Mouse (Mus musculus): ENCODE results near the gene Nox3. TPM values are rescaled to one million over a fixed set of nuclear protein-coding genes. Genes with fewer than 3 reads are reported as not detected.
A peak's percentile ranks its signal among the peaks of the same experiment; 100 is the strongest.

Nox3 gene
- polyA plus RNA-seq, 1 experiment from 2014 or later: not detected

DNA sequence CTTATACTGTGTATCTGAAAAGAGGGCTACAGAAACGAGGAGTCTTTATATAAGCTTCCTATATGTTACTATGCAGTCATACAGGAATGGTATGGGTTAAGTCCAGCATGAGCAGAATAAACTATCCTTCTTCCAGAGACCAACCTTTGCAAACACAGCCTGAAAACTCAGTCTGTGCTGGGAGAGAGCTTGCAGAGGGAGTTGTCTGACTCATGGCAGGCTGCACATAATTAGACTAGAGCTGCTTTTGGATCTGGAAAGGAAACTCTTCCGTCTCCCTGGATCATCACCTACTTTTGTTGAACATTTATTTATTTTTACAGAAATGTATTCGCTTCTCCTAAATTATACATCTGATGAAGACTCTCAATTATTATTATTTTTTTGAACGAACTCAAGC lies 26.8 kb downstream of the Nox3 start:
- ATAC-seq: no peak
- H3K4me3 ChIP-seq (ENCODE audit: low read depth, low read length): no peak overlapping the region

GRCm38 (mm10) chr17:3667287-3667686 lies 28.8 kb downstream of the Nox3 start:
- ATAC-seq (peak; percentile 61; the same call in 1 of the 2 replicates), DNase-seq (ENCODE audit: low spot score) (peak; percentile 16)
- Histone ChIP-seq H3K27ac (ENCODE audit: low read depth, low read length) (no peak overlapping the region), H3K27me3 (replicated peaks; ENCODE audit: control insufficient read depth, insufficient read depth, low read length) (no peaks in the 10 kb centered on the region), H3K4me3 (ENCODE audit: low read depth, low read length) (no peak overlapping the region), H3K4me2 (ENCODE audit: low read length) (no peak overlapping the region), H3K9me3 (replicated peaks; ENCODE audit: control insufficient read depth, low read length) (no peaks in the 10 kb centered on the region), H3K9ac (ENCODE audit: low read length) (no peak overlapping the region), H3K36me3 (ENCODE audit: control insufficient read depth, insufficient read depth, low read length) (no peaks in the 10 kb centered on the region), H3K4me1 (ENCODE audit: control insufficient read depth, insufficient read depth, low read length) (no peaks in the 10 kb centered on the region)
- 46% methylated on average over 4 of the region's 4 CpGs for WGBS

More for the DNA sequence above, 26.8 kb downstream of the Nox3 start:
- 86% methylated on average over 4 of the region's 4 CpGs for WGBS
- H3K27ac ChIP-seq (ENCODE audit: low read depth, low read length): no peak overlapping the region
- DNase-seq (ENCODE audit: low spot score): no peak
- no peaks in the 10 kb centered on the region for H3K36me3 ChIP-seq (ENCODE audit: control insufficient read depth, insufficient read depth, low read length)
- no peaks in the 10 kb centered on the region for H3K27me3 ChIP-seq (replicated peaks; ENCODE audit: control insufficient read depth, insufficient read depth, low read length)
- H3K4me1 ChIP-seq (ENCODE audit: control insufficient read depth, insufficient read depth, low read length): no peaks in the 10 kb centered on the region
- no peak overlapping the region for H3K9ac ChIP-seq (ENCODE audit: low read length)
- H3K4me2 ChIP-seq (ENCODE audit: low read length): no peak overlapping the region
- H3K9me3 ChIP-seq (replicated peaks; ENCODE audit: control insufficient read depth, low read length): no peaks in the 10 kb centered on the region

- no peak overlapping the region for H3K27ac ChIP-seq (ENCODE audit: low read depth, low read length)
- H3K27me3 ChIP-seq (replicated peaks; ENCODE audit: control insufficient read depth, insufficient read depth, low read length): no peaks in the 10 kb centered on the region
- H3K9me3 ChIP-seq (replicated peaks; ENCODE audit: control insufficient read depth, low read length): no peaks in the 10 kb centered on the region
- no peak overlapping the region for H3K9ac ChIP-seq (ENCODE audit: low read length)
- DNase-seq (ENCODE audit: low spot score) (no peak), ATAC-seq (no peak)
- no peaks in the 10 kb centered on the region for H3K4me1 ChIP-seq (ENCODE audit: control insufficient read depth, insufficient read depth, low read length)
- 80% methylated on average over 4 of the region's 4 CpGs for WGBS
- H3K36me3 ChIP-seq (ENCODE audit: control insufficient read depth, insufficient read depth, low read length): no peaks in the 10 kb centered on the region
- no peak overlapping the region for H3K4me3 ChIP-seq (ENCODE audit: low read depth, low read length)
- H3K4me2 ChIP-seq (ENCODE audit: low read length): no peak overlapping the region
These were observed 30.7 kb downstream of the Nox3 start for GRCm38 (mm10) chr17:3665321-3665720.

DNA sequence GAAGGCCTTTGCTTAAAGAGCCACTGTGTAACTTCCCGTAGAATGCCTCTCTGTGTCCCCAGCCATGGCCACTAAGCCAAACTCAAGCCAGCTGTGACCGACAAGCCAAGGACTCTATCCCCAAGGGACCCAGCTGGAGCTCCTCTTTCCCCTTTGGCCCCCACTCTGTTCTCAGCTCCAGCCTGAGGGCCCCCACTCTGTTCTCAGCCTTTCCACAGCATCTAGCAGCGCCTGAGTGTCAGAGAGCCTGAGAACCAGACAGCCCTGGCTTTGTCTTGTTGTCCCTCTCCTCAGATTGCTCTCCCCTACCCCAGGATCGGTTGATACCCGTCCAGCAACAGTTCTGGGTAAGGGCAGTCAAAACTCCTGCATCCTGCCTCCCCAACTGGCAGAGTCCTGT lies 36.6 kb downstream of the Nox3 start:
- H3K4me3 ChIP-seq (ENCODE audit: low read depth, low read length): no peak overlapping the region
- ATAC-seq: no peak
- no peak overlapping the region for H3K4me2 ChIP-seq (ENCODE audit: low read length)
- no peaks in the 10 kb centered on the region for H3K4me1 ChIP-seq (ENCODE audit: control insufficient read depth, insufficient read depth, low read length)
- no peak overlapping the region for H3K27ac ChIP-seq (ENCODE audit: low read depth, low read length)
- no peak overlapping the region for H3K9ac ChIP-seq (ENCODE audit: low read length)
- H3K36me3 ChIP-seq (ENCODE audit: control insufficient read depth, insufficient read depth, low read length): no peaks in the 10 kb centered on the region
- no peaks in the 10 kb centered on the region for H3K27me3 ChIP-seq (replicated peaks; ENCODE audit: control insufficient read depth, insufficient read depth, low read length)
- H3K9me3 ChIP-seq (replicated peaks; ENCODE audit: control insufficient read depth, low read length): no peaks in the 10 kb centered on the region
- WGBS: 88% methylated on average over 5 of the region's 5 CpGs
- no peak for DNase-seq (ENCODE audit: low spot score)

DNA sequence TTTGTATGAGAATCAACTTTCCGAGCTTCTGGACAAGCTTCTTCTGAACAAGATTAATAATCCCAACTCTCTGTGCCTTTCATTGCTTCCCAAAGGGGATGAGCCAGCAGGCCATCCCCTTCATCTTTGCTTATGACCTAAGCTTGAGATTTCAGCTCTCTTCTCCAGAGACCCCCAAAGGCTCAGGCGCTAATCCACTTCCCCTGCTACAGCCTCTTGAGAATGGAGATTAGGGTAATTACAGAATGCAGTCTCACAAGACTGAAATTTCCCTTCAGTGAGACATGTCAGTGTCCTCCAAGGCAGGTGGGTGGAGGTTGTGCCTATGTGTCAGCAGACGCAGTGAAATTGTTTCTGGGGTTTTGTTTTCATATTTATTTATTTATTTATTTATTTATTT lies 45.7 kb downstream of the Nox3 start:
- Histone ChIP-seq H3K9me3 (replicated peaks; ENCODE audit: control insufficient read depth, low read length) (no peaks in the 10 kb centered on the region), H3K27ac (ENCODE audit: low read depth, low read length) (no peak overlapping the region), H3K36me3 (ENCODE audit: control insufficient read depth, insufficient read depth, low read length) (no peaks in the 10 kb centered on the region), H3K27me3 (replicated peaks; ENCODE audit: control insufficient read depth, insufficient read depth, low read length) (no peaks in the 10 kb centered on the region), H3K4me3 (ENCODE audit: low read depth, low read length) (no peak overlapping the region), H3K4me1 (ENCODE audit: control insufficient read depth, insufficient read depth, low read length) (no peaks in the 10 kb centered on the region), H3K4me2 (ENCODE audit: low read length) (no peak overlapping the region), H3K9ac (ENCODE audit: low read length) (no peak overlapping the region)
- peak; percentile 17 for DNase-seq (ENCODE audit: low spot score)
- no peak for ATAC-seq
- WGBS: 23% methylated on average over 3 of the region's 3 CpGs

- H3K4me2 ChIP-seq (ENCODE audit: low read length): no peak overlapping the region
- no peak for ATAC-seq
- no peak overlapping the region for H3K4me3 ChIP-seq (ENCODE audit: low read depth, low read length)
- H3K27ac ChIP-seq (ENCODE audit: low read depth, low read length): no peak overlapping the region
- H3K36me3 ChIP-seq (ENCODE audit: control insufficient read depth, insufficient read depth, low read length): no peaks in the 10 kb centered on the region
- H3K4me1 ChIP-seq (ENCODE audit: control insufficient read depth, insufficient read depth, low read length): 0 out of 2 replicates have a peak, but pooled peaks cover 3% of the 10 kb centered on the region
- no peak for DNase-seq (ENCODE audit: low spot score)
- H3K27me3 ChIP-seq (replicated peaks; ENCODE audit: control insufficient read depth, insufficient read depth, low read length): 0 out of 2 replicates have a peak, but pooled peaks cover 4% of the 10 kb centered on the region
- WGBS: 89% methylated on average over 2 of the region's 2 CpGs
- no peak overlapping the region for H3K9ac ChIP-seq (ENCODE audit: low read length)
- no peaks in the 10 kb centered on the region for H3K9me3 ChIP-seq (replicated peaks; ENCODE audit: control insufficient read depth, low read length)
These were observed 52.5 kb downstream of the Nox3 start for GRCm38 (mm10) chr17:3643582-3643981.

- Histone ChIP-seq H3K4me2 (ENCODE audit: low read length) (no peak overlapping the region), H3K4me3 (ENCODE audit: low read depth, low read length) (no peak overlapping the region), H3K4me1 (ENCODE audit: control insufficient read depth, insufficient read depth, low read length) (0 out of 2 replicates have a peak, but pooled peaks cover 3% of the 10 kb centered on the region), H3K36me3 (ENCODE audit: control insufficient read depth, insufficient read depth, low read length) (no peaks in the 10 kb centered on the region), H3K27me3 (replicated peaks; ENCODE audit: control insufficient read depth, insufficient read depth, low read length) (0 out of 2 replicates have a peak, but pooled peaks cover 5% of the 10 kb centered on the region), H3K9ac (ENCODE audit: low read length) (no peak overlapping the region), H3K27ac (ENCODE audit: low read depth, low read length) (no peak overlapping the region), H3K9me3 (replicated peaks; ENCODE audit: control insufficient read depth, low read length) (no peaks in the 10 kb centered on the region)
- DNase-seq (ENCODE audit: low spot score) (peak; percentile 56), ATAC-seq (no peak)
- 18% methylated on average over 5 of the region's 5 CpGs for WGBS
These were observed 54.6 kb downstream of the Nox3 start for GRCm38 (mm10) chr17:3641456-3641855.

DNA sequence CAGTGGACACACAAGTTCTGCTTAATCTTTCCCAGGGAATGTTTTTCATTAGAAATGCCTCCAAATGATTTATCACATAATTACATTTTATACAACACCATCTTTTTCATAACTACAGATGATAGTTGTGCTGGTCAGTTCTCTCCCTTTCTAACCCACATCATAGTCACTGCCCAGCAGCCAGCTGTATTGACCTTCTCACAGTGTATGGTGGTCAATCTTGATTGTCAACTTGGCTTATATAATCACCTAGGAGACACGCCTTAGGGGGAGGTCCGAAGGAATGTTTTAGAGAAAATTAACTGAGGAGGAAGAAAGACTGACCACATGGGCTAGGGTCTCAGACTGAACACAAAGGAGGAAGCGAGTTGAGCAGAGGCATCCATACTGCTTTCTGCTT lies 57.3 kb downstream of the Nox3 start:
- DNase-seq (ENCODE audit: low spot score) (no peak), ATAC-seq (no peak)
- Histone ChIP-seq H3K4me1 (ENCODE audit: control insufficient read depth, insufficient read depth, low read length) (0 out of 2 replicates have a peak, but pooled peaks cover 3% of the 10 kb centered on the region), H3K4me3 (ENCODE audit: low read depth, low read length) (no peak overlapping the region), H3K27me3 (replicated peaks; ENCODE audit: control insufficient read depth, insufficient read depth, low read length) (0 out of 2 replicates have a peak, but pooled peaks cover 5% of the 10 kb centered on the region), H3K4me2 (ENCODE audit: low read length) (no peak overlapping the region), H3K9me3 (replicated peaks; ENCODE audit: control insufficient read depth, low read length) (no peaks in the 10 kb centered on the region), H3K9ac (ENCODE audit: low read length) (no peak overlapping the region), H3K36me3 (ENCODE audit: control insufficient read depth, insufficient read depth, low read length) (no peaks in the 10 kb centered on the region), H3K27ac (ENCODE audit: low read depth, low read length) (no peak overlapping the region)
- 61% methylated on average over 3 of the region's 3 CpGs for WGBS

DNA sequence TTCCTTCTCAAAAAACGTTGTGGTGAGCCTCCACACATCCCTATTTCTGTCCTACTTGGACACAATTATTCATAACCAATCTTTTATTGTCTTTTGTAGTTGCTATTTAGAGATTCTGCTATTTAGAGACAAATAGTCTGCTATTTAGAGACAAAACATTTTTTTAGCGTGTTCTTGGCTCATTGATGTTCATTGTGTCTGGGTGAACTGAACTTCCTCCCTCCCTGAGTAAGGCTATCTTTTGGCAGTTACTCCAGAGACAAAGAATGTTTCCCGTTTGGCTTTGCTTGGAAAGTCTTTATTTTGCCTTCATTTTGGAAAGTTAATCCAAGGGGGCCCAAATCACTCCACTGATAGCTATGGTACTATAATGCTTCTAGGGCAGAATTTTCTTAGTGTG lies 63.6 kb downstream of the Nox3 start:
- no peak overlapping the region for H3K9ac ChIP-seq (ENCODE audit: low read length)
- H3K27ac ChIP-seq (ENCODE audit: low read depth, low read length): no peak overlapping the region
- no peak for DNase-seq (ENCODE audit: low spot score)
- H3K27me3 ChIP-seq (replicated peaks; ENCODE audit: control insufficient read depth, insufficient read depth, low read length): no peaks in the 10 kb centered on the region
- no peaks in the 10 kb centered on the region for H3K9me3 ChIP-seq (replicated peaks; ENCODE audit: control insufficient read depth, low read length)
- ATAC-seq: no peak
- no peak overlapping the region for H3K4me2 ChIP-seq (ENCODE audit: low read length)
- WGBS: 61% methylated on average over 3 of the region's 3 CpGs
- H3K4me3 ChIP-seq (ENCODE audit: low read depth, low read length): no peak overlapping the region
- no peaks in the 10 kb centered on the region for H3K36me3 ChIP-seq (ENCODE audit: control insufficient read depth, insufficient read depth, low read length)
- H3K4me1 ChIP-seq (ENCODE audit: control insufficient read depth, insufficient read depth, low read length): no peaks in the 10 kb centered on the region
